Comparison of ENCODE assay signal across 10 mouse cellular contexts in the genomic region with DNA sequence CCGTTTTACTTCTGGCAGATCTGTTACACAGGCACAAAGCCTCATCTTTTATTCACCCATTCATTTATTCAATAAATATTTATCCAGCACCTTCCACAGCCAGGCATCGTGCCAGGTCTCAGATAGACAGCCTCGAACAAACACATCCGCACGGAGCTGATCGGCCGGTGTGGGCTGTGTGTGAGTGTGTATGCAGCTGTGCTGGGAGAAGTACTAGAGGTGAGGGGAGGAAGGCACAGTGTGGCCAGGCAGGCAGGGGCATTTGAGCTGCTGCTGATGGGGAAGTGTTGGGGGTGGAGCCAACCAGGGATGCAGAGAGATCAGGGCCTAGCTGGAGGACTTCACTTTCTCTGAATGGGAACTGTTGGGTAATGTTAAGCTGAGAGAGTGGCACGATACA. TPM values are rescaled to one million over a fixed set of nuclear protein-coding genes. Genes with fewer than 3 reads are reported as not detected.
DNase-seq lines count a peak whose midpoint lies in the region; ATAC-seq and TF ChIP-seq lines count a peak whose summit lies in the region.
"Had no signal": no experiment of that assay in that cellular context is flagged by ENCODE, and none has a peak within 500 bp of the region (broad histone marks: within the 10 kb centered on the region; RNA-seq: fewer than 3 reads in every experiment).

No protein-coding gene starts in this region.

- ATAC-seq in forebrain, embryonic 14.5 days = peak; percentile 78
- peak; percentile 58 for ATAC-seq in lung, postnatal 0 days
- peak; percentile 95 for ATAC-seq in stomach, embryonic 15.5 days (ENCODE audit: insufficient read depth, low FRiP score, low read depth)
- no peak for ATAC-seq in inflammation-experienced regulatory T-cells, adult 6 months

- WGBS in forebrain, embryonic 14.5 days = 10% methylated on average over 8 of the region's 8 CpGs
- 56% methylated on average over 8 of the region's 8 CpGs for WGBS in forebrain, embryonic 10.5 days
- 13% methylated on average over 8 of the region's 8 CpGs for WGBS in lung, postnatal 0 days
- 20% methylated on average over 8 of the region's 8 CpGs for WGBS in stomach, embryonic 15.5 days

- H3K4me2 ChIP-seq in forebrain, embryonic 14.5 days (ENCODE audit: low read length) = no peak overlapping the region
- H3K4me2 ChIP-seq in lung, postnatal 0 days (replicated peaks; ENCODE audit: low read depth, low read length) = no peak overlapping the region
- no peak overlapping the region for H3K4me2 ChIP-seq in stomach, embryonic 15.5 days

- no peak overlapping the region for H3K27ac ChIP-seq in forebrain, embryonic 14.5 days (ENCODE audit: low read depth, low read length)
- no peak overlapping the region for H3K27ac ChIP-seq in forebrain, embryonic 10.5 days
- no peak overlapping the region for H3K27ac ChIP-seq in lung, postnatal 0 days (ENCODE audit: low read length)
- H3K27ac ChIP-seq in stomach, embryonic 15.5 days = no peak overlapping the region

- no peaks in the 10 kb centered on the region for H3K27me3 ChIP-seq in forebrain, embryonic 14.5 days (replicated peaks; ENCODE audit: control insufficient read depth, insufficient read depth, low read length)
- no peaks in the 10 kb centered on the region for H3K27me3 ChIP-seq in forebrain, embryonic 10.5 days (ENCODE audit: poor library complexity, severe bottlenecking)
- no peaks in the 10 kb centered on the region for H3K27me3 ChIP-seq in lung, postnatal 0 days (replicated peaks; ENCODE audit: insufficient read depth, low read length)
- H3K27me3 ChIP-seq in stomach, embryonic 15.5 days (replicated peaks) = no peaks in the 10 kb centered on the region

- peaks cover 7% of the 10 kb centered on the region for H3K4me1 ChIP-seq in forebrain, embryonic 14.5 days (ENCODE audit: control insufficient read depth, insufficient read depth, low read length)
- peaks cover 18% of the 10 kb centered on the region for H3K4me1 ChIP-seq in forebrain, embryonic 10.5 days
- no peaks in the 10 kb centered on the region for H3K4me1 ChIP-seq in lung, postnatal 0 days (ENCODE audit: insufficient read depth, low read depth, low read length)
- peaks cover 18% of the 10 kb centered on the region for H3K4me1 ChIP-seq in stomach, embryonic 15.5 days

- no peaks in the 10 kb centered on the region for H3K36me3 ChIP-seq in forebrain, embryonic 14.5 days (ENCODE audit: control insufficient read depth, insufficient read depth, low read length)
- H3K36me3 ChIP-seq in forebrain, embryonic 10.5 days (replicated peaks) = peaks cover 4% of the 10 kb centered on the region; the same call in 1 of the 2 replicates
- no peaks in the 10 kb centered on the region for H3K36me3 ChIP-seq in lung, postnatal 0 days (ENCODE audit: insufficient read depth, low read length)
- H3K36me3 ChIP-seq in stomach, embryonic 15.5 days = no peaks in the 10 kb centered on the region

- H3K4me3 ChIP-seq in forebrain, embryonic 14.5 days (ENCODE audit: low read depth, low read length) = no peak overlapping the region
- H3K4me3 ChIP-seq in forebrain, embryonic 10.5 days = no peak overlapping the region
- no peak overlapping the region for H3K4me3 ChIP-seq in lung, postnatal 0 days (ENCODE audit: low read depth, low read length)
- H3K4me3 ChIP-seq in stomach, embryonic 15.5 days (replicated peaks) = no peak overlapping the region
- H3K4me3 ChIP-seq: myocyte had no signal

- H3K9me3 ChIP-seq in forebrain, embryonic 14.5 days (replicated peaks; ENCODE audit: control insufficient read depth, low read length) = no peaks in the 10 kb centered on the region
- H3K9me3 ChIP-seq in forebrain, embryonic 10.5 days = no peaks in the 10 kb centered on the region
- no peaks in the 10 kb centered on the region for H3K9me3 ChIP-seq in lung, postnatal 0 days (ENCODE audit: low read length)
- H3K9me3 ChIP-seq in stomach, embryonic 15.5 days = no peaks in the 10 kb centered on the region

- no peak overlapping the region for H3K9ac ChIP-seq in forebrain, embryonic 14.5 days (ENCODE audit: low read length)
- H3K9ac ChIP-seq in lung, postnatal 0 days (replicated peaks; ENCODE audit: low read depth) = no peak overlapping the region
- no peak overlapping the region for H3K9ac ChIP-seq in stomach, embryonic 15.5 days

- DNase-seq in forebrain, embryonic 14.5 days (ENCODE audit: low spot score) = peak; percentile 72
- DNase-seq in forebrain, embryonic 10.5 days (ENCODE audit: extremely low spot score, low spot score) = no peak
- DNase-seq in right cerebral cortex, postnatal 10 days (ENCODE audit: low spot score in 2 of 2) = peak; percentile 58 to 60
- no peak for DNase-seq in right cerebral cortex, postnatal 25 days
- DNase-seq in lung, postnatal 0 days (ENCODE audit: low spot score) = peak; percentile 32
- no peak for DNase-seq in cerebellum, adult 9-11 months
- DNase-seq: thymus, adult 18-20 months had no signal

- TF ChIP-seq CTCF in lung, postnatal 0 days (IDR thresholded peaks at IDR 0.05) = no peak

- no peak for TF ChIP-seq EP300 in lung, postnatal 0 days (IDR thresholded peaks at IDR 0.05)

RNA-seq across cellular contexts. Expression of a gene that starts 51.4 kb away (rescaled TPM):
- polyA plus RNA-seq in forebrain, embryonic 14.5 days (2014; fragmentation: Nextera tagmentation; extraction: Ambion mirVana) = 5.1 and 7.5 TPM in 2 replicates
- 5.7 and 6.8 TPM in 2 replicates for polyA plus RNA-seq in forebrain, embryonic 10.5 days (2016; fragmentation: Nextera tagmentation; extraction: Ambion mirVana)
- polyA plus RNA-seq in lung, postnatal 0 days (2015; fragmentation: Nextera tagmentation; extraction: Ambion mirVana) = 9.6 and 11.7 TPM in 2 replicates
- 8.1 and 9.2 TPM in 2 replicates for polyA plus RNA-seq in stomach, embryonic 15.5 days (2015; fragmentation: Nextera tagmentation; extraction: Ambion mirVana)
- under 1 TPM; 0.32 to 0.65 (median 0.47) TPM for polyA plus RNA-seq in inflammation-experienced regulatory T-cells, adult 6 months (2017; shearing (Covaris generic))

Comparison
In these comparisons a context has a peak if more than half of its experiments do, and no peak if none do; other contexts are left out.
1. DNase-seq: peak in forebrain, embryonic 14.5 days (single experiment), right cerebral cortex, postnatal 10 days (2 of 2) and lung, postnatal 0 days (single experiment); none in forebrain, embryonic 10.5 days (single experiment), right cerebral cortex, postnatal 25 days (single experiment) and cerebellum, adult 9-11 months (single experiment).